Mouse (Mus musculus): ENCODE measurements around the gene Ift46.

Ift46 gene

DNA sequence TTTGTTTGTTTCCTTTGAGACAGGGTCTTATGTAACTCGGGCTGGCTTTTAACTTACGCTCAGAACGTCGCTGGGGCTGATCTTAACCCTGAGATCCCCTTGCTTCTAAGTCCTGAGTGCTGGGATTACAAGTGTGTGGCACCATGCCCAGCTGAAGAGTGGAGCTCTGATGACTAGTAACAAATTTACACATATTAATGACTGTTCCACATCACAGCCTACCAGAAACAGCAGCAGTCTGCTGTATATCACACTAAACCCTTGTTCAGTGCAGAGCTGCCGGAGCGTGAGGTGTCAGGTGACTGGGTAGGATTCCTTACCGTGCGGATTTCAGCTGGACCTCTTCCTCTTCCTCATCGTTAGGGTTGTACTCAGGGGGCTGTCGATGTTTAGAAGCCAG lies 42.6 kb downstream of the Ift46 start:
- no peak for DNase-seq

DNA sequence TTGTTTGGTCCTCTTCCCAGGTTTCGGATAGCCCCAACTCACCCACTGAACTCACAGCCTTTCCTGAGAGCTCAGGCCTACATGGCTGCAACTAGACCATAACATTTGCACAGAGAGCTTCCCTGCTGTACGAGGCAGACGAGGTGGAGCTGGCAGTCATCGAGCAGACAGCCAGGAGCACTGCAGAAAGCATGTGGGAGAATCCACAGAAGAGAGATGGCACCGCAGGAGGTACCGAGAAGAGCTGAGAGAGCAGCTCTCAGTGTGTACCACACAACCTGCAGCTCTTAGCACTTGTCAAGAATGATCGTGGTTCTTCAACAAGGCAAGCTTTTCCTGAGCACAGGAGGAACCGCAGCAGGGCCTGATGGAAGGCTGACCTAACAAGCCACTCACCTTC lies 46.5 kb downstream of the Ift46 start:
- DNase-seq: no peak

DNA sequence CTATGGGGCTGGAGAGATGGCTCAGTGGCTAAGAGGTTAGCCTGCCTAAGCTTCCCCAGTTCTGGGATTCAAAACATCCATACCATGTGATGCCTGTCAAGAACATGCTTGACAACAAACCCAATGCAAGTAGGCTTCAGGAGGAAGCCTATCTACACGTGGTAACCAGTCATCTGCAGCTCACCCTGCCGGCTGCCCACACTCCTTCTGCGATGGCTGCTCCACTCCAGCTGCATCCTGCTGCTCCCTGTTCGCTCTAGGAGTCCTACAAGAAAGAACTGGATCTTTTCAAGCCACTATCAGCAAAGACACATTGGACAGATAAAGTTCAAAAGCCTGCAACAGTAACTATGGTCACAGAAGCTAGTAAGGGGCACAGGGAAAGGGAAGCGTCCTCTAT lies 49.8 kb downstream of the Ift46 start:
- peak; percentile 68 for DNase-seq

DNA sequence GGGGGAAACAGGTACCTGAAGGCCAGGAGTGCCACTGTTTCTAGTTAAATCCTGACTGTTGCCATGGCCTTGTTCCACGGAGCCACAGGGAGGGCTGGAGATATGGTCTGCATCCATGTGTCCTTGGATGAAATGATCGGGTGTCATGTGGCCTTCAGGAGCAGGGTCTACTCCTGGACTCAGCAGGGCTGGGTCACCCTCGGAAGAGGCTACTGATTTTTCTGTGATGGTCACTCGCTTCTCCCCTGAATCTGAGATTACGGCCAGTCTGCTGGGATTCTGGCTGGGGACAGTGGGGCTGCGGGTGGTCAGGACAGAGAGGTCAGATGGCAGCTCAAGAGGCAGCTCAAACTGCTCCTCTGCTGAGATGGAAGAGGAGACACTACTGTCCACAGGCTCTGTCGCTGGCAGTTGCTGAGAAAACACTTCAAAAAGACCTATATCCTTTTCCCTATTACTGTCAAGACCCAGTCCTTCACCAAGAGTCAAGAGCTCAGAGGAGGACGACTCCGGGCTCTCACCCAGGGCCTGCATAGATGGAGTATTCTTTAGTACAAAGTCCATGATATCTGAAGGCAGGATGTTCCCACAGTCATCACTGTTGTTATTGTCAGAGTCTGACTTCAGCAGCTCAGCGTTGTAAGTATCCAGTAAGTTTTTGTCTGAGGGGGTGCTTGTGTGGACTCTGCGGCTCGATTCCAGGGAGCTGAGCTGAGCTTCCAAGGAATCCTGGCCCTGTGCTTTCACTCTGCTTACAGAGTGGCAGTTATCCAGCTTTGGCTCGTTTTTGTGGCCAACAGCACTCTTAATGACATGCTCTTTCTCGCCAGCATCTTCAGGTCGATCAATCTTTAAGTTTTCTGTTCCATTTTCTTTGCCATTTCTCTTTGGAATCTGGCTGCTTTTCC lies 52.5 kb downstream of the Ift46 start:
- no peak for DNase-seq

DNA sequence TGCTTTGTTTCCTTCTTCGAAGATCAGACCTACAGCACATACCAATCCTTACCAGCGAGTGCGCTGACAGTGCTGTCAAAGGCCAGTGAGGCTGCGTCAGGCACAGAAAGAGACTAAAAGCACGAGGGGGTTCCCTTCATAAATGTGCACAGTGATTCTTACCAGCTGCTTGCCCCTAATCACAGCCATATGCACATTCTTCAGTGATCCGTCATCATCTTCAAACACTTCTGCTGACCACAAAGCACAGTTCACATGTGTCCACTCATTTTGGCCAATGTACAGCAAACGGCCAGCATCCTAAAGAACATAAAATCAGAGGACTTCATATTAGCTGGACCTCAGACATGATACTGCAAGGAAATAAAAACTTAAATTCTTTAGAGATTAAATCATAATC lies 59.0 kb downstream of the Ift46 start:
- no peak for DNase-seq

DNA sequence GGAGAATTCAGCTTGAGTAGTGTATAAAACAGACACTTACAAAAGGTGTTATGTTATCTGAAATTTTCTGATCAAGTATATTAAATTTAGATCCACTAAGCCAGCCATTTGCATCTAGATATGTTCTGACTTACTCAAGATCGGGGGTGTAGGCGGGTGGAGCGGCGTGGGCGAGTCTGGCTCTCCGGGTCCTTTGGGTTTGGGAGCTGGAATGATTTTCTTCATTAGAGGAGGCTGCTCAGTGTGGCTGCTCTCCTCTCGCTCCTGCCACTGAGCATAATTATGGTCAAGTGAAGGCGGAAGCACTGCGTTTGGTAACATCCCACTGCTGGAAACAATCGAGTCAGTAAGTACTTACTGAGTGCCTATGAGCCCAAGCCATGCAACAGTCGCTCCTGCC lies 61.2 kb downstream of the Ift46 start:
- DNase-seq: peak; percentile 49

DNA sequence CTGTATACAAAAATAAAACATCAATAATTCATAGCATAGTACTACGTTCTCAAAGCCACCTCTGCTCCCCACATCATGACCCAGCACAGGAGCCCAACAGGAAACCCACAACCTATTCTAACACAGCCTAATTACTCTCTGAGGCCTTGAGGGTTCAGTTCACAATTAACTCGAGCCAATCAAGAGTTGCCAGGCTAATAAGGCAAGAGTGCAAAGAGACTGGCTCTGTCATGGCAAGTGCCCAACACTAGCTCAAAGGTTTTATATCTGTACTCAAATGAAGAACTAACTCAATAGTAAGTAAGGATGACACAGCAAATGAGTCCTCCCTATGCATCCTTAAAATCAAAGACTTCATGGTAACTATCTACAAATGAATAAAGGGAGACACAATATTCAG lies 62.8 kb downstream of the Ift46 start:
- no peak for DNase-seq

DNA sequence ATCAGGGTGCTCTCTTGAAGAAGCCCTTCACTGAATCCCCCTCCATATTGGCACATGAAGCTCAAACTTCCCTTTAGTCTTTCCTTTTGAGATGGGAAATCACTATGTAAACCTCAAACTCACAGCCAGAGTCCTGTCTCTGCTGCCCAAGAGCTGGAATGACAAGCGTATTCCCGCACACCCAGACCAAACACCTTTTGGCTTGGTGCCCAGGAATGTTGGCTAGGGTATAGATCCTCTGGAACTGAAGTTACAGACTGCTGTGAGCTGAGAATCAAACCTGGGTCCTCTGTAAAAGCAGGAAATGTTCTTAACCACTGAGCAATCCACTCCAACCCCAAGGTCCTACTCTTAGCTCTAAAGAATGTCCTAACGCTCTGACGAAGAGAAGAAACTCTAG lies 64.6 kb downstream of the Ift46 start:
- DNase-seq: no peak

DNA sequence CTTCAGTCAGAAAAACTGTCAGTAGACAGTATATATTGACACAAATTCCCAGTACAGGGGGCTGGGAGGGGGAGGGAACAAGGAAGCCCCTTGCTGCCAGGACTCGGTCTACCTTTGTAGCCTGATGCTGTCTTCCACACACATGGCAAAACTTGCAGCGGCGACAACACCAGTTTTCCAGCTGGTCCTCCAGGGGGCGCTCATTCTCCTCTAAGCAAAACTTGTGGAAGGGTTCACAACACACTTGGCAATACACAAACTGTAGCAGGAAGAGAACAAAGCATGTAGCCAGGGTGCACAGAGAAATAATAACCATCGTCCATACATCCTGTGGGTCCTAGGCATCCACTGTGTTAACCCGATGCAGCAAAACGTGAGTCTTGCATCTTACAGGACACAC lies 68.7 kb downstream of the Ift46 start:
- peak; percentile 59 for DNase-seq

DNA sequence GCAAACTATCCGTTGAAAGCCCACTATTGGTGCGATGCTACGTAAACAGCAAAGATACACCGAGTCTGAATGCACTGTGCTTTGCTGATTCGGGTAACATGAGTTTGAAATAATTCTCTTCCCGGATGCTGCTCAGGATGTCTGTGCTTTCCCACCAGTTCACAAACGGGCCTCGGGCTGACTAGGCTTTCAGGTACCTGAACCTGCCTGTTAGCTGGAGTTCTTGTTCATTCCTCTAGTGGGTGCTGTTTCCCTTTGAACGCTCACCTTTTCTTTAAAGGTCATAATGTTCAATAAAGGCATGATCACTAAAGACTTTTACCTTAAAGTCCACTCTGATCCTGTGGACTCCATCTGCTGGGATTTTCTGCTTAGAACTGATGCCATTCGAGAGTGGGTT lies 73.5 kb downstream of the Ift46 start:
- DNase-seq: no peak

Data from layer of hippocampus, adult 9-11 months (tissue).